Mouse (Mus musculus) MEL (cell line): ENCODE data around the gene Pbxip1. TPM values are rescaled to one million over a fixed set of nuclear protein-coding genes. Genes with fewer than 3 reads are reported as not detected.

Experiments
- DNase-seq: peaks from one replicate; pipeline ENCODE4 v3.0.0; 2011; ENCODE audit warnings: low read depth, low spot score
- H3K27ac ChIP-seq: 2 replicates; pipeline ENCODE4 v1.5.1; 2012; ENCODE audit warnings: low read depth, mild to moderate bottlenecking, control low read depth, low read length, moderate library complexity; ENCODE audit not compliant: control insufficient read depth
- H3K27me3 ChIP-seq, 2 experiments: fragments of 150-350 bp in 1 of 2; sonication (generic) in 1 of 2; 2 replicates each; pipeline ENCODE4 v1.6.1; 2012; ENCODE audit warnings: low read length in 2 of 2, mild to moderate bottlenecking in 2 of 2, improper control_type of control experiment in 1 of 2, moderate library complexity in 1 of 2; ENCODE audit not compliant: insufficient read depth in 2 of 2, control insufficient read depth in 1 of 2
- H3K36me3 ChIP-seq, 2 experiments: 2 replicates each; pipeline ENCODE4 v1.6.1; 2012 to 2014; ENCODE audit warnings: low read length in 2 of 2, improper control_type of control experiment in 1 of 2, inconsistent platforms in 1 of 2, mild to moderate bottlenecking in 1 of 2; ENCODE audit not compliant: insufficient read depth in 2 of 2, control insufficient read depth in 1 of 2
- H3K4me1 ChIP-seq, 2 experiments: fragments of 150-350 bp in 1 of 2; sonication (generic) in 1 of 2; 2 replicates each; pipeline ENCODE4 v1.6.1; 2012; ENCODE audit warnings: low read length in 2 of 2, improper control_type of control experiment in 1 of 2, mild to moderate bottlenecking in 1 of 2; ENCODE audit not compliant: insufficient read depth in 2 of 2, control insufficient read depth in 1 of 2
- H3K4me3 ChIP-seq, 2 experiments: fragments of 150-350 bp in 1 of 2; sonication (generic) in 1 of 2; 2 replicates each; pipeline ENCODE4 v1.5.1; 2012; ENCODE audit warnings: low read depth in 2 of 2, low read length in 2 of 2, mild to moderate bottlenecking in 2 of 2, moderate library complexity in 2 of 2, control low read depth in 1 of 2, improper control_type of control experiment in 1 of 2; ENCODE audit not compliant: control insufficient read depth in 1 of 2, insufficient read depth in 1 of 2
- H3K79me2 ChIP-seq: 2 replicates; pipeline ENCODE4 v1.6.1; 2012; ENCODE audit warnings: mild to moderate bottlenecking, low read length, moderate library complexity; ENCODE audit not compliant: control insufficient read depth, poor library complexity, insufficient read depth
- H3K9ac ChIP-seq: 2 replicates; pipeline ENCODE4 v1.6.1; 2012; ENCODE audit warnings: low read depth, mild to moderate bottlenecking, control low read depth, low read length, moderate library complexity; ENCODE audit not compliant: control insufficient read depth, poor library complexity, severe bottlenecking
- H3K9me3 ChIP-seq: fragments of 150-350 bp; sonication (generic); replicated peaks from 2 replicates; pipeline ENCODE4 v1.6.1; 2012; ENCODE audit warnings: mild to moderate bottlenecking, low read length, improper control_type of control experiment, moderate library complexity; ENCODE audit not compliant: insufficient read depth
- BHLHE40 ChIP-seq: IDR thresholded peaks from 2 replicates; pipeline ENCODE4 v1.6.1; 2012; ENCODE audit warnings: low read depth, mild to moderate bottlenecking, inconsistent platforms, low read length, improper control_type of control experiment, borderline replicate concordance
- CHD1 ChIP-seq: IDR thresholded peaks from 2 replicates; pipeline ENCODE4 v1.6.1; 2012; ENCODE audit warnings: low read depth, mild to moderate bottlenecking, inconsistent platforms, low read length, improper control_type of control experiment
- CHD2 ChIP-seq: IDR thresholded peaks from 2 replicates; pipeline ENCODE4 v1.6.1; 2011; ENCODE audit warnings: low read length, improper control_type of control experiment
- ELF1 ChIP-seq: IDR thresholded peaks from 2 replicates; pipeline ENCODE4 v1.6.1; 2014; ENCODE audit warnings: low read depth, mild to moderate bottlenecking, inconsistent platforms, low read length, improper control_type of control experiment, moderate library complexity
- EP300 ChIP-seq, 2 experiments: IDR thresholded peaks; 2 replicates each; pipeline ENCODE4 v1.6.1; 2011; ENCODE audit warnings: improper control_type of control experiment in 2 of 2, low read length in 2 of 2, low read depth in 1 of 2, mild to moderate bottlenecking in 1 of 2
- ETS1 ChIP-seq: IDR thresholded peaks from 2 replicates; pipeline ENCODE4 v1.6.1; 2012; ENCODE audit warnings: low read depth, mild to moderate bottlenecking, inconsistent platforms, low read length, improper control_type of control experiment, moderate library complexity
- GABPA ChIP-seq: IDR thresholded peaks from 2 replicates; pipeline ENCODE4 v1.6.1; 2012; ENCODE audit warnings: low read depth, mild to moderate bottlenecking, inconsistent platforms, low read length, improper control_type of control experiment, moderate library complexity
- GATA1 ChIP-seq: IDR thresholded peaks from 2 replicates; pipeline ENCODE4 v1.6.1; 2011; ENCODE audit warnings: low read depth, low read length, improper control_type of control experiment
- HCFC1 ChIP-seq: IDR thresholded peaks from 2 replicates; pipeline ENCODE4 v1.6.1; 2012; ENCODE audit warnings: low read depth, mild to moderate bottlenecking, inconsistent platforms, low read length, improper control_type of control experiment, moderate library complexity
- JUND ChIP-seq: IDR thresholded peaks from 2 replicates; pipeline ENCODE4 v1.6.1; 2011; ENCODE audit warnings: low read depth, mild to moderate bottlenecking, improper control_type of control experiment, low read length
- KAT2A ChIP-seq: conservative IDR thresholded peaks from 2 replicates; pipeline ENCODE4 v1.6.1; 2012; ENCODE audit warnings: low read depth, low read length, improper control_type of control experiment, inconsistent platforms
- MAX ChIP-seq: IDR thresholded peaks from 2 replicates; pipeline ENCODE4 v1.6.1; 2011; ENCODE audit warnings: low read length, improper control_type of control experiment
- MAZ ChIP-seq: IDR thresholded peaks from 2 replicates; pipeline ENCODE4 v1.6.1; 2012; ENCODE audit warnings: low read depth, mild to moderate bottlenecking, inconsistent platforms, low read length, improper control_type of control experiment
- MYB ChIP-seq: IDR thresholded peaks from 2 replicates; pipeline ENCODE4 v1.6.1; 2011; ENCODE audit warnings: mild to moderate bottlenecking, low read depth, low read length, improper control_type of control experiment
- MYC ChIP-seq: IDR thresholded peaks from 2 replicates; pipeline ENCODE4 v1.6.1; 2011; ENCODE audit warnings: low read depth, mild to moderate bottlenecking, low read length, improper control_type of control experiment, moderate library complexity
- NRF1 ChIP-seq: IDR thresholded peaks from 2 replicates; pipeline ENCODE4 v1.6.1; 2014; ENCODE audit warnings: low read depth, mild to moderate bottlenecking, inconsistent platforms, low read length, improper control_type of control experiment, moderate library complexity; ENCODE audit not compliant: poor library complexity, insufficient read depth, severe bottlenecking
- POLR2A ChIP-seq, 2 experiments: IDR thresholded peaks; 2 replicates each; pipeline ENCODE4 v1.6.1; 2011 to 2012; ENCODE audit warnings: low read length in 2 of 2, mild to moderate bottlenecking in 2 of 2, control low read depth in 1 of 2, improper control_type of control experiment in 1 of 2, low read depth in 1 of 2, moderate library complexity in 1 of 2; ENCODE audit not compliant: control insufficient read depth in 1 of 2, insufficient read depth in 1 of 2, poor library complexity in 1 of 2
- POLR2AphosphoS2 ChIP-seq: IDR thresholded peaks from 2 replicates; pipeline ENCODE4 v1.6.1; 2011; ENCODE audit warnings: low read length, improper control_type of control experiment
- POLR2AphosphoS5 ChIP-seq: IDR thresholded peaks from 2 replicates; pipeline ENCODE4 v1.6.1; 2012; ENCODE audit warnings: low read depth, borderline replicate concordance, mild to moderate bottlenecking, inconsistent platforms, low read length, moderate library complexity, mixed read lengths
- RAD21 ChIP-seq: IDR thresholded peaks from 2 replicates; pipeline ENCODE4 v1.6.1; 2011; ENCODE audit warnings: mild to moderate bottlenecking, low read depth, low read length, improper control_type of control experiment
- SIN3A ChIP-seq: IDR thresholded peaks from 2 replicates; pipeline ENCODE4 v1.6.1; 2012; ENCODE audit warnings: low read length, improper control_type of control experiment, inconsistent platforms
- SMC3 ChIP-seq: IDR thresholded peaks from 2 replicates; pipeline ENCODE4 v1.6.1; 2011; ENCODE audit warnings: low read depth, low read length, improper control_type of control experiment
- TAL1 ChIP-seq: IDR thresholded peaks from 2 replicates; pipeline ENCODE4 v1.6.1; 2012; ENCODE audit warnings: mild to moderate bottlenecking, inconsistent platforms, low read length, moderate library complexity, mixed read lengths
- TCF12 ChIP-seq: IDR thresholded peaks from 2 replicates; pipeline ENCODE4 v1.6.1; 2014; ENCODE audit warnings: low read depth, mild to moderate bottlenecking, inconsistent platforms, low read length, improper control_type of control experiment, moderate library complexity
- UBTF ChIP-seq: IDR thresholded peaks from 2 replicates; pipeline ENCODE4 v1.6.1; 2012; ENCODE audit warnings: low read depth, mild to moderate bottlenecking, inconsistent platforms, low read length, improper control_type of control experiment, moderate library complexity, borderline replicate concordance; ENCODE audit not compliant: insufficient read depth
- USF1 ChIP-seq: IDR thresholded peaks from 2 replicates; pipeline ENCODE4 v1.6.1; 2014; ENCODE audit warnings: low read depth, mild to moderate bottlenecking, inconsistent platforms, low read length, improper control_type of control experiment, moderate library complexity
- ZC3H11A ChIP-seq: IDR thresholded peaks from 2 replicates; pipeline ENCODE4 v1.6.1; 2012; ENCODE audit warnings: low read depth, mild to moderate bottlenecking, inconsistent platforms, low read length, improper control_type of control experiment
- ZKSCAN1 ChIP-seq: IDR thresholded peaks from 2 replicates; pipeline ENCODE4 v1.6.1; 2012; ENCODE audit warnings: low read depth, mild to moderate bottlenecking, inconsistent platforms, low read length, improper control_type of control experiment, moderate library complexity
- ZNF384 ChIP-seq: IDR thresholded peaks from 2 replicates; pipeline ENCODE4 v1.6.1; 2012; ENCODE audit warnings: low read depth, mild to moderate bottlenecking, inconsistent platforms, low read length, improper control_type of control experiment
- polyA plus RNA-seq, 2 experiments: library from polyadenylated mRNA; stranded (reverse) in 1 of 2; unstranded in 1 of 2; fragments of >175 nt in 1 of 2; fragments of >200 nt in 1 of 2; gene quantifications; 2 replicates each; pipeline versions ENCODE4 v1.2.1 to v1.2.4; 2012; ENCODE audit warnings: low replicate concordance in 2 of 2, low read depth in 1 of 2; ENCODE audit not compliant: insufficient read length in 2 of 2, insufficient read depth in 1 of 2, missing spikeins in 1 of 2
- total RNA-seq: library from RNA; depleted of rRNA; stranded (reverse); fragments of 300-350 nt; gene quantifications from 2 replicates; pipeline ENCODE4 v1.2.3, GENCODE M21; 2012

The Pbxip1 gene
- total and polyA plus RNA-seq, 3 experiments: 4.8 to 10.7 TPM; not detected in 1

DNA sequence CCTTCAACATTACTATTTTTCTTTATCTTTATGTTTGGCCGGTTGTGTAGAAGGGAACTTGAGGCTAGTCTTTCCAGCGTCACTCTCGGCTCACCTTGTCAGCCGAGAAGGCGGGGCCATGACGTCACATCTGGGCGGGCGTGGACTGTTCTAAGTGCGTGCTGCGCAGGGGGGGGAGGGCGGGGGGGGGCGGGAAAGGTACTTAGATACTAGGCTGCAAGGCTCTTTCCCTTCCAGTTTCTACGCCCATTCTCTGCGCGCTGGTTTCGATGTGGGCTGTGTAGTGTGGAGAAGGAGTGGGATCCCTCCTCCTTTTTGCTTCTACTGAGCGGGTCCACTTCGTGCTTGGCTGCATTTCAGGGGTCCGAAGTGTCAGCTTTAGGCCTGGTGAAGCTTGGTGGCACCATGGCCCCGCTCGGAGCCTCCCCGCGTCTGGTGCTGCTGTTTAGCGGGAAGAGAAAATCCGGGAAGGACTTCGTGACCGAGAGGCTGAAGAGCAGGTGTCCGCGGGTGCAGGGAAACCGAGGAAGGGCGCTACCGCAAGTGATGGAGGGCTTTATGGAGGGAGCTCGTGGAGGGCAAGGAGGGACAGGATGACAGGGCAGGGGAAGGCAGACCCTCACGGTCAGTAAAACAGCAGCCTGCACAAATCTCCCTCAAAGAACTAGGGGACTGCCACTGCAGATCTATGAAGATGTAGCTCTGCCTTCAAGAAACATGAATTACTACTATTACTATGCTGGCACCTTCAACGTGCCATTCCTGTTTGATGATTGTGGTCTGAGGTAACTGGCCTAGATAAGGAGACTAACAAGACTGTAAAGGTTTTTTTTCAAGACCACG, 22.7 kb downstream of the Pbxip1 start (continued):
- TF ChIP-seq POLR2AphosphoS2 (peak; percentile 59; the same call in 1 of the 2 replicates), TAL1 (no peak), CHD1 (peak; percentile 98), ZC3H11A (no peak), POLR2AphosphoS5 (no peak), MAZ (peak; percentile 85), TCF12 (peak; percentile 49; the same call in 1 of the 2 replicates), MYB (no peak), USF1 (peak; percentile 17; the same call in 1 of the 2 replicates), ELF1 (no peak), HCFC1 (peak; percentile 66), EP300 (IDR thresholded peaks at IDR 0.05; ENCODE audit: low read depth in 1 of 2, low read length in 2 of 2) (peak; percentile 2 to 7; a peak in 1 of 4 replicates), ZKSCAN1 (peak; percentile 29; the same call in 1 of the 2 replicates), UBTF (no peak), POLR2A (IDR thresholded peaks at IDR 0.05; ENCODE audit: control insufficient read depth in 1 of 2, insufficient read depth in 1 of 2, low read depth in 1 of 2, low read length in 2 of 2, poor library complexity in 1 of 2) (peak; percentile 66 to 75; a peak in 2 of 4 replicates), GABPA (no peak), MAX (peak; percentile 71; the same call in 1 of the 2 replicates), BHLHE40 (peak; percentile 51)

DNA sequence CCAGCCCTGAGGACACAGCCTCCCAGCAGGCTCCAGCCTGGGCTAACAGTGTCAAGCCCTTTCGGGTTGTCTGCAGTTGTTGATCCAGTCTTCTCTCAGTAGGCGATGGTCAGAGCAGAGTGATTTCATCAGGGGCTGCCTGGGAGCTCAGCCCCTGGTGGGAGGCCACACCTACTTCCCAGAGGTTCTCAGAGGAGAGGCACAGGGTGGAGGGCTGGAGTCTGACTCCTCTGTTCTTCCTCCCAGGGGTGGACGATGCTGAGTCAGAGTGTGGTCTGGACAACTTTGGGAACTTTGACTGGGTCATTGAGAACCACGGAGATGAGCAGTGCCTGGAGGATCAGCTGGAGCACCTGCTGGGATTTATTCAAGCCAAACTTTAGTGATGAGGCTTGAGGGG, 31.8 kb downstream of the Pbxip1 start:
- no peak for DNase-seq
- Histone ChIP-seq H3K27ac (no peak overlapping the region), H3K36me3 (peaks cover 0 to 3% of the 10 kb centered on the region in 2 experiments; a peak in 1 of 4 replicates), H3K79me2 (no peaks in the 10 kb centered on the region), H3K27me3 (no peaks in the 10 kb centered on the region), H3K4me3 (no peak overlapping the region), H3K4me1 (peaks cover 0 to 8% of the 10 kb centered on the region in 2 experiments; a peak in 2 of 4 replicates), H3K9ac (no peak overlapping the region), H3K9me3 (no peaks in the 10 kb centered on the region)
- TF ChIP-seq KAT2A (no peak), MYC (no peak), ZKSCAN1 (no peak), ELF1 (no peak), SMC3 (no peak), GATA1 (no peak), TAL1 (no peak), TCF12 (no peak), ETS1 (no peak), SIN3A (no peak), ZC3H11A (no peak), ZNF384 (no peak), HCFC1 (no peak), JUND (no peak), CHD2 (no peak), RAD21 (no peak), NRF1 (no peak)
